ENCODE assay signal across 22 mouse cellular contexts in genomic region chr1:91006708-91007107, GRCm38 (mm10). TPM values are rescaled to one million over a fixed set of nuclear protein-coding genes. Genes with fewer than 3 reads are reported as not detected.
"Had no signal": no experiment of that assay in that cellular context is flagged by ENCODE, and none has a peak within 500 bp of the region (broad histone marks: within the 10 kb centered on the region; RNA-seq: fewer than 3 reads in every experiment).

No protein-coding gene starts in this region.

- DNase-seq: kidney, postnatal 10 days; kidney, postnatal 4 days; left cerebral cortex, postnatal 4 days; lung, adult 18-20 months; lung, postnatal 36 days; midbrain, embryonic 14.5 days; thymus, adult 2 months; thymus, postnatal 25 days had no signal

- H3K4me3 ChIP-seq: layer of hippocampus, adult 2 months; limb, embryonic 13.5 days; neural tube, embryonic 12.5 days had no signal

- H3K36me3 ChIP-seq: limb, embryonic 13.5 days; neural tube, embryonic 12.5 days had no signal

- H3K4me2 ChIP-seq: limb, embryonic 13.5 days; liver, embryonic 11.5 days; neural tube, embryonic 12.5 days had no signal

- H3K9ac ChIP-seq: limb, embryonic 13.5 days; neural tube, embryonic 12.5 days had no signal

- H3K27ac ChIP-seq: layer of hippocampus, adult 2 months; limb, embryonic 13.5 days; neural tube, embryonic 12.5 days had no signal

- H3K27me3 ChIP-seq: limb, embryonic 13.5 days; neural tube, embryonic 12.5 days had no signal

- H3K9me3 ChIP-seq: limb, embryonic 13.5 days; neural tube, embryonic 12.5 days had no signal

RNA-seq across cellular contexts. Expression of gene Rab17, which starts 37.2 kb away (rescaled TPM):
- total RNA-seq: layer of hippocampus, adult 2 months; layer of hippocampus, postnatal 14 days; left cerebral cortex, adult 18-20 months; left cerebral cortex, postnatal 4 days; monocyte, adult 5-6 weeks; neutrophil, adult 5-6 weeks had no signal
- polyA plus RNA-seq: midbrain, embryonic 14.5 days; neural tube, embryonic 12.5 days had no signal

RNA-seq across cellular contexts. Expression of gene Prlh, which starts 53.8 kb away (rescaled TPM):
- total RNA-seq: layer of hippocampus, adult 2 months; layer of hippocampus, postnatal 14 days; left cerebral cortex, adult 18-20 months; left cerebral cortex, postnatal 10 days; left cerebral cortex, postnatal 4 days; megakaryocyte progenitor cell, adult 5-6 weeks; monocyte, adult 5-6 weeks; neutrophil, adult 5-6 weeks had no signal
- polyA plus RNA-seq: kidney, embryonic 14.5 days; limb, embryonic 13.5 days; liver, embryonic 11.5 days; lung, embryonic 16.5 days; midbrain, embryonic 14.5 days; neural tube, embryonic 12.5 days; testis, adult 2 months; thymus, adult 2 months; urinary bladder, adult 2 months had no signal
